Mouse (Mus musculus): Measurements from ENCODE around the gene Endod1. TPM values are rescaled to one million over a fixed set of nuclear protein-coding genes. Genes with fewer than 3 reads are reported as not detected.
"Not testable (repeated sequence)": the region's sequence is repeated elsewhere in the genome, so short reads cannot be mapped to it uniquely, and the experiment has no call there.

Gene Endod1
- total RNA-seq, 1 experiment = 7.6 TPM

- Histone ChIP-seq H3K36me3 (ENCODE audit: control insufficient read depth, insufficient read depth, low read length, poor library complexity, severe bottlenecking) (no peaks in the 10 kb centered on the region), H3K4me3 (ENCODE audit: insufficient read depth in 1 of 2, low read depth in 1 of 2, low read length in 2 of 2, poor library complexity in 1 of 2, severe bottlenecking in 1 of 2) (no peak overlapping the region), H3K27ac (ENCODE audit: insufficient read depth, low read depth, low read length, poor library complexity, severe bottlenecking) (no peak overlapping the region), H3K4me1 (ENCODE audit: control insufficient read depth in 2 of 2, insufficient read depth in 2 of 2, low read length in 2 of 2, poor library complexity in 1 of 2) (no peaks in the 10 kb centered on the region), H3K9ac (ENCODE audit: insufficient read depth, low read depth, low read length, poor library complexity, severe bottlenecking) (no peak overlapping the region), H3K9me3 (ENCODE audit: control insufficient read depth, insufficient read depth, low read depth, low read length) (no peaks in the 10 kb centered on the region)
- DNase-seq (ENCODE audit: low read depth, low spot score) = peak; percentile 36
- TF ChIP-seq ZC3H11A (IDR thresholded peaks at IDR 0.05; ENCODE audit: borderline replicate concordance, low read depth, low read length) (peak; percentile 72), HCFC1 (IDR thresholded peaks at IDR 0.05; ENCODE audit: borderline replicate concordance, insufficient read depth, low read length) (no peak), CHD2 (IDR thresholded peaks at IDR 0.05; ENCODE audit: low read depth, low read length) (no peak)
- in situ Hi-C loops (cut with MboI; ENCODE audit: low sequenced_read_pairs in 2 of 2, unreplicated experiment in 2 of 2) = loop anchor here (10.0 kb wide), 1 partner anchor 464 kb away; no protein-coding TSS in a partner anchor
Observed at GRCm38 (mm10) chr9:14348416-14348815, 32.9 kb downstream of the Endod1 start.

GRCm38 (mm10) chr9:14345866-14346265, 35.4 kb downstream of the Endod1 start:
- not testable (repeated sequence) for H3K27ac ChIP-seq (ENCODE audit: insufficient read depth, low read depth, low read length, poor library complexity, severe bottlenecking); H3K36me3 ChIP-seq (ENCODE audit: control insufficient read depth, insufficient read depth, low read length, poor library complexity, severe bottlenecking); H3K9ac ChIP-seq (ENCODE audit: insufficient read depth, low read depth, low read length, poor library complexity, severe bottlenecking); DNase-seq (ENCODE audit: low read depth, low spot score); H3K4me3 ChIP-seq (ENCODE audit: insufficient read depth in 1 of 2, low read depth in 1 of 2, low read length in 2 of 2, poor library complexity in 1 of 2, severe bottlenecking in 1 of 2); H3K9me3 ChIP-seq (ENCODE audit: control insufficient read depth, insufficient read depth, low read depth, low read length); H3K4me1 ChIP-seq (ENCODE audit: control insufficient read depth in 2 of 2, insufficient read depth in 2 of 2, low read length in 2 of 2, poor library complexity in 1 of 2)
- in situ Hi-C loops (cut with MboI; ENCODE audit: low sequenced_read_pairs in 2 of 2, unreplicated experiment in 2 of 2) = loop anchor here (10.0 kb wide), 1 partner anchor 461 kb away; no protein-coding TSS in a partner anchor

GRCm38 (mm10) chr9:14342041-14342668, 39.2 kb downstream of the Endod1 start:
- TF ChIP-seq CHD2 (IDR thresholded peaks at IDR 0.05; ENCODE audit: low read depth, low read length) = no peak
- TF ChIP-seq MAFK (IDR thresholded peaks at IDR 0.05; ENCODE audit: insufficient read depth, low read depth, low read length) = no peak
- peak; percentile 96 for TF ChIP-seq ZC3H11A (IDR thresholded peaks at IDR 0.05; ENCODE audit: borderline replicate concordance, low read depth, low read length)
- TF ChIP-seq HCFC1 (IDR thresholded peaks at IDR 0.05; ENCODE audit: borderline replicate concordance, insufficient read depth, low read length) = no peak
- H3K4me3 ChIP-seq (ENCODE audit: insufficient read depth in 1 of 2, low read depth in 1 of 2, low read length in 2 of 2, poor library complexity in 1 of 2, severe bottlenecking in 1 of 2) = no peak overlapping the region

GRCm38 (mm10) chr9:14338701-14339100, 42.6 kb downstream of the Endod1 start:
- Histone ChIP-seq H3K4me1 (ENCODE audit: control insufficient read depth in 2 of 2, insufficient read depth in 2 of 2, low read length in 2 of 2, poor library complexity in 1 of 2) (no peaks in the 10 kb centered on the region), H3K9me3 (ENCODE audit: control insufficient read depth, insufficient read depth, low read depth, low read length) (no peaks in the 10 kb centered on the region), H3K9ac (ENCODE audit: insufficient read depth, low read depth, low read length, poor library complexity, severe bottlenecking) (no peak overlapping the region), H3K4me3 (ENCODE audit: insufficient read depth in 1 of 2, low read depth in 1 of 2, low read length in 2 of 2, poor library complexity in 1 of 2, severe bottlenecking in 1 of 2) (no peak overlapping the region), H3K27ac (ENCODE audit: insufficient read depth, low read depth, low read length, poor library complexity, severe bottlenecking) (no peak overlapping the region), H3K36me3 (ENCODE audit: control insufficient read depth, insufficient read depth, low read length, poor library complexity, severe bottlenecking) (no peaks in the 10 kb centered on the region)
- no peak for DNase-seq (ENCODE audit: low read depth, low spot score)
- TF ChIP-seq MAFK (IDR thresholded peaks at IDR 0.05; ENCODE audit: insufficient read depth, low read depth, low read length) (no peak), ZC3H11A (IDR thresholded peaks at IDR 0.05; ENCODE audit: borderline replicate concordance, low read depth, low read length) (no peak), CHD2 (IDR thresholded peaks at IDR 0.05; ENCODE audit: low read depth, low read length) (no peak), ZNF384 (IDR thresholded peaks at IDR 0.05; ENCODE audit: low read depth, low read length) (no peak), HCFC1 (IDR thresholded peaks at IDR 0.05; ENCODE audit: borderline replicate concordance, insufficient read depth, low read length) (no peak)
- in situ Hi-C loops (cut with MboI; ENCODE audit: low sequenced_read_pairs in 2 of 2, unreplicated experiment in 2 of 2) = no loop called here

More at GRCm38 (mm10) chr9:14342041-14342668, 39.2 kb downstream of the Endod1 start:
- peak; percentile 76 for DNase-seq (ENCODE audit: low read depth, low spot score)
- no peaks in the 10 kb centered on the region for H3K9me3 ChIP-seq (ENCODE audit: control insufficient read depth, insufficient read depth, low read depth, low read length)
- H3K36me3 ChIP-seq (ENCODE audit: control insufficient read depth, insufficient read depth, low read length, poor library complexity, severe bottlenecking) = no peaks in the 10 kb centered on the region
- no peak overlapping the region for H3K9ac ChIP-seq (ENCODE audit: insufficient read depth, low read depth, low read length, poor library complexity, severe bottlenecking)
- in situ Hi-C loops (cut with MboI; ENCODE audit: low sequenced_read_pairs in 2 of 2, unreplicated experiment in 2 of 2) = loop anchor here (10.0 kb wide), 1 partner anchor 457 kb away; no protein-coding TSS in a partner anchor
- H3K4me1 ChIP-seq (ENCODE audit: control insufficient read depth in 2 of 2, insufficient read depth in 2 of 2, low read length in 2 of 2, poor library complexity in 1 of 2) = no peaks in the 10 kb centered on the region
- H3K27ac ChIP-seq (ENCODE audit: insufficient read depth, low read depth, low read length, poor library complexity, severe bottlenecking) = no peak overlapping the region

GRCm38 (mm10) chr9:14336901-14337300, 44.4 kb downstream of the Endod1 start:
- Histone ChIP-seq H3K27ac (ENCODE audit: insufficient read depth, low read depth, low read length, poor library complexity, severe bottlenecking) (no peak overlapping the region), H3K4me3 (ENCODE audit: insufficient read depth in 1 of 2, low read depth in 1 of 2, low read length in 2 of 2, poor library complexity in 1 of 2, severe bottlenecking in 1 of 2) (no peak overlapping the region), H3K9ac (ENCODE audit: insufficient read depth, low read depth, low read length, poor library complexity, severe bottlenecking) (no peak overlapping the region), H3K4me1 (ENCODE audit: control insufficient read depth in 2 of 2, insufficient read depth in 2 of 2, low read length in 2 of 2, poor library complexity in 1 of 2) (no peaks in the 10 kb centered on the region), H3K36me3 (ENCODE audit: control insufficient read depth, insufficient read depth, low read length, poor library complexity, severe bottlenecking) (no peaks in the 10 kb centered on the region), H3K9me3 (ENCODE audit: control insufficient read depth, insufficient read depth, low read depth, low read length) (no peaks in the 10 kb centered on the region)
- DNase-seq (ENCODE audit: low read depth, low spot score) = no peak
- TF ChIP-seq ZNF384 (IDR thresholded peaks at IDR 0.05; ENCODE audit: low read depth, low read length) (no peak), HCFC1 (IDR thresholded peaks at IDR 0.05; ENCODE audit: borderline replicate concordance, insufficient read depth, low read length) (no peak), MAFK (IDR thresholded peaks at IDR 0.05; ENCODE audit: insufficient read depth, low read depth, low read length) (no peak), ZC3H11A (IDR thresholded peaks at IDR 0.05; ENCODE audit: borderline replicate concordance, low read depth, low read length) (no peak), CHD2 (IDR thresholded peaks at IDR 0.05; ENCODE audit: low read depth, low read length) (no peak)
- in situ Hi-C loops (cut with MboI; ENCODE audit: low sequenced_read_pairs in 2 of 2, unreplicated experiment in 2 of 2) = no loop called here
